Mouse (Mus musculus) heart, embryonic 13.5 days (tissue): ENCODE measurements around the gene Ggcx. TPM values are rescaled to one million over a fixed set of nuclear protein-coding genes. Genes with fewer than 3 reads are reported as not detected.

Experiments
- ATAC-seq: fragments of 200-750 bp; cut with Nextera tagmentation; 2 replicates; pipeline ENCODE4 v1.8.0; 2017; ENCODE audit warnings: moderate TSS enrichment; ENCODE audit not compliant: insufficient number of reproducible peaks, low FRiP score, low TSS enrichment; ENCODE audit errors: extremely low read depth
- H3K27ac ChIP-seq: fragments of 300-500 bp; sonication (generic); replicated peaks from 2 replicates; pipeline ENCODE4 v1.5.1; 2015; ENCODE audit warnings: moderate library complexity, mild to moderate bottlenecking, inconsistent platforms
- H3K27me3 ChIP-seq: fragments of 300-500 bp; sonication (generic); replicated peaks from 2 replicates; pipeline ENCODE4 v1.6.1; 2015; ENCODE audit warnings: mild to moderate bottlenecking, inconsistent platforms
- H3K36me3 ChIP-seq: fragments of 300-500 bp; sonication (generic); 2 replicates; pipeline ENCODE4 v1.6.1; 2015; ENCODE audit warnings: mild to moderate bottlenecking, inconsistent platforms
- H3K4me1 ChIP-seq: fragments of 300-500 bp; sonication (generic); 2 replicates; pipeline ENCODE4 v1.6.1; 2015; ENCODE audit warnings: inconsistent platforms
- H3K4me2 ChIP-seq: fragments of 300-500 bp; sonication (generic); 2 replicates; pipeline ENCODE4 v1.6.1; 2015; ENCODE audit warnings: inconsistent platforms, mild to moderate bottlenecking, moderate library complexity
- H3K4me3 ChIP-seq: fragments of 300-500 bp; sonication (generic); 2 replicates; pipeline ENCODE4 v1.5.1; 2015; ENCODE audit warnings: moderate library complexity, mild to moderate bottlenecking, inconsistent platforms
- H3K9ac ChIP-seq: fragments of 300-500 bp; sonication (generic); 2 replicates; pipeline ENCODE4 v1.6.1; 2015; ENCODE audit warnings: inconsistent platforms, mild to moderate bottlenecking, moderate library complexity
- H3K9me3 ChIP-seq: fragments of 300-500 bp; sonication (generic); 2 replicates; pipeline ENCODE4 v1.6.1; 2016; ENCODE audit warnings: inconsistent platforms
- WGBS: fragments of 180-500 bp; shearing (Covaris S2); methylation state at CpG from one replicate; pipeline ENCODE4 v1.1.7; 2015; ENCODE audit warnings: mixed read lengths; 5-methylcytosine and 5-hydroxymethylcytosine counted together
- polyA plus RNA-seq: library from polyadenylated mRNA; unstranded; fragments of >200 nt; fragmentation: Nextera tagmentation; extraction: Ambion mirVana; gene quantifications from 2 replicates; pipeline ENCODE4 v1.2.1, GENCODE M21; 2015

Ggcx gene
- polyA plus RNA-seq, 1 experiment from 2014 or later: 28.3 TPM

DNA sequence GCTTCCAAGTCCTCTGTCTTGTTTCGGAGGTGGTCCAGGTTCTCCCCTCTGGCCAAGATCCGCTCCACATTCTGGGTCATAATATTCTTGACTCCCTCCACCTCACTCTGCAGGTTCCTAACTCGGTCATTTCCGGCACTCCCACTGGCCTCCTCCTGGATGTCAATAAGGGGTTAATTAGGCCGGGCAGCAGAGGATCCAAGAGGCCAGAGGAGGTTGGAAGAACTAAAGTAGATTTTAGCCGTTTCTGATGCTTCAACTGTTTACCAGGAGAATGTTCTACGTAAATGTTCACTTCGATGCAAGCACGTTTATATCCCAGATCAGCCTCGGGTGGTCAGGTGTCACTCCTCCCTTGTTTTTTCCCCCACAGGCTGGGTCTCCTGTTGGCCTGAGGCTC is 25.8 kb upstream of the Ggcx start:
- Histone ChIP-seq H3K27ac (peak overlapping the region; percentile 98; the same call in 1 of the 2 replicates), H3K27me3 (no peaks in the 10 kb centered on the region), H3K4me1 (peaks cover 36% of the 10 kb centered on the region), H3K4me3 (peak overlapping the region; percentile 72), H3K36me3 (peaks cover 42% of the 10 kb centered on the region), H3K9ac (peak overlapping the region; percentile 93; the same call in 1 of the 2 replicates), H3K9me3 (no peaks in the 10 kb centered on the region), H3K4me2 (peak overlapping the region; percentile 82)
- no peak for ATAC-seq
- WGBS: 70% methylated on average over 10 of the region's 10 CpGs

DNA sequence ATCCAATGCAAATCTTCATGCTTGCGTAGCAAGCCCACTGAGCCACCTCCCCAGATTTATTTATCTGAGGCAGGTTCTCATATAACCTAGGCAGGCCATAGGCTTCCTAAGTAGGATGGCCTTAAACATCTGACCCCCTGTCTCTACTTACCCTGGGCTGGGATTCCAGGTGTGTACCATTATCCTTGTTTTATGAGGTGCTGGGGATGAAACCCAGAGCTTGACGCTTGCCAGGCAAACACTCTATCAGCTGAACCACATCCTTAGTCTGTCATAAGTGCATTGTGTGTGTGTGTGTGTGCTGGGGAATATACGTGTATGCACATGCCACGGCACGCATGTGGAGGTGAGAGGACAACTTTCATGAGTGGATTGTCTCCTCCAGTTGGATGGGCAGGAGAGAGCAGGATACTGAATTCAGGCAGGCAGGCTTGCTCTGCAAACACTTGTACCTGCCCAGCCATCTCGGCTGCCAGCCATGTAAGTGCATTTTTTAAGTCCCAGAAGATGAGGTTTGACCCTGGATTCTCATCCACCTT is 25.2 kb upstream of the Ggcx start:
- ATAC-seq: no peak
- Histone ChIP-seq H3K4me3 (peak overlapping the region; percentile 72), H3K4me2 (peak overlapping the region; percentile 82), H3K9ac (peak overlapping the region; percentile 93), H3K27ac (peak overlapping the region; percentile 98), H3K27me3 (no peaks in the 10 kb centered on the region), H3K9me3 (no peaks in the 10 kb centered on the region), H3K4me1 (peaks cover 38% of the 10 kb centered on the region), H3K36me3 (peaks cover 42% of the 10 kb centered on the region)
- WGBS: 71% methylated on average over 6 of the region's 6 CpGs

GRCm38 (mm10) chr6:72389471-72389940 is 24.6 kb upstream of the Ggcx start:
- Histone ChIP-seq H3K36me3 (peaks cover 36% of the 10 kb centered on the region), H3K27me3 (no peaks in the 10 kb centered on the region), H3K27ac (peak overlapping the region; percentile 98), H3K4me1 (peaks cover 41% of the 10 kb centered on the region), H3K9me3 (no peaks in the 10 kb centered on the region), H3K4me3 (peak overlapping the region; percentile 72), H3K9ac (peak overlapping the region; percentile 93), H3K4me2 (peak overlapping the region; percentile 82)
- peak; percentile 21; the same call in 1 of the 2 replicates for ATAC-seq
- WGBS: 9% methylated on average over 13 of the region's 13 CpGs

DNA sequence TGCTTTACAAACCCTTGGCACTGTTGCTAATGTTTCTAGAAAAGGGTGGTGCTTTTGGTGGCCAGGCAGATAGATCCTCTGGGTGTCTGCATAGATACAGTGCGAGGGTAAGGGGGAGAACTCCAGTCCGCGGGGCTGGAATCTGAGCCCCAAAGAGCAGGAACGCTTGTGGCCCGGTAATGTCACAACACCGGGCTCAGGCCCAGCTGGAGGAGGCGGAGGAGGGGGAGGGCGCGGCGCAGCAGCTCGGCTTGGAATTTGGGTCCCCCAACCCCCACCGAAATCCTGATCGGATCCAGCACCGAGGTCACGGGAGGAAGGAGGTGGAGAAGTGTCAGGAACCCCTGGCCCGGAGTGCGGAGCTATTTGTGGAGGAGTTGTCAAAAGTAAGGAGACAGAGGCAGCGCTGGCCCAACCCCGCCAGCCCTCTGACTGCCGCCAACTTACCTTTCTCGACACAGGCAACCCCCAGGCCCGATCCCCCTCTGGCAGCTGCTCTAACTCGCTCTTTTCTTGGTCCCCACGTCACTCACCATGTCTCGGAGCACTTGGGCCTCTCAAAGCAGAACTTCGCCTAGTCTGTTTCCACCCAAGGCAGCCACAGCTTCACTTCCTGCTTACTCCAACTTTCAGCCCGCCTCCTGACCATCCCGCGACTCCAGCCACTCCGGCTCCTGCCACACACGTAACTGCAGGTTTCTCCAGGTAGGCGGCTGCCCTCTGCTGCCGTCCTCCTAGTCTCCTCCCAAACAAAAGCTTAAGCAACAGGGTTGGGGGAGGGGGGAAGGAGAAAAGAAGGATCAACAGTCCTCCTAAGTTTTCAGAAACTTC is 24.0 kb upstream of the Ggcx start, which contains the start of gene Vamp8:
TSS of gene Vamp8 (minus strand) at position 763 of the 831 bp plus-strand sequence.
- H3K4me2 ChIP-seq: peak within 1 kb of the TSS; percentile 82
- H3K9ac ChIP-seq: peak within 1 kb of the TSS; percentile 93
- H3K4me3 ChIP-seq: peak within 1 kb of the TSS; percentile 72
- peaks cover 41% of the 10 kb centered on the region for H3K4me1 ChIP-seq
- peak; percentile 67 for ATAC-seq
- 0% methylated on average over 33 of the region's 33 CpGs for WGBS
- peak within 1 kb of the TSS; percentile 98 for H3K27ac ChIP-seq
- no peaks in the 10 kb centered on the region for H3K27me3 ChIP-seq
- H3K36me3 ChIP-seq: peaks cover 29% of the 10 kb centered on the region
- no peaks in the 10 kb centered on the region for H3K9me3 ChIP-seq

GRCm38 (mm10) chr6:72390795-72391521 is 23.1 kb upstream of the Ggcx start:
- Histone ChIP-seq H3K9me3 (no peaks in the 10 kb centered on the region), H3K4me2 (peak overlapping the region; percentile 82), H3K4me3 (peak overlapping the region; percentile 72), H3K36me3 (peaks cover 21% of the 10 kb centered on the region), H3K27me3 (no peaks in the 10 kb centered on the region), H3K4me1 (peaks cover 41% of the 10 kb centered on the region), H3K9ac (peak overlapping the region; percentile 93), H3K27ac (peak overlapping the region; percentile 98)
- 14% methylated on average over 12 of the region's 12 CpGs for WGBS
- ATAC-seq: peak; percentile 59

DNA sequence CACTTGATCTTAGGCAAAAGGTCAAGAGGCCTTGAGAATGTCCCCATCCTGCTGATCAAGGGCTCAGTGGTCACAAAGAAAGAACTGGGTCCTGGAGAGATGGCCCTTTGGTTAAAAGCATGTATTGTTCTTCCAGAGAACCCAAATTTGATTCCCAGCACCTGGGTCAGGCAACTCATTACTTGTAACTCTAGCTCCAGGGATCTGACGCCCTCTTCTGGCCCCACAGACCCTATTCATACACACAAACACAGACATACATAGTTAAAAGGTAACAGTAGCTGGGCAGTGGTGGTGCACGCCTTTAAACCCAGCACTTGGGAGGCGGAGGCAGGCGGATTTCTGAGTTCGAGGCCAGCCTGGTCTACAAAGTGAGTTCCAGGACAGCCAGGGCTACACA is 21.8 kb upstream of the Ggcx start:
- Histone ChIP-seq H3K4me2 (no peak overlapping the region), H3K9ac (no peak overlapping the region), H3K27ac (peak overlapping the region; percentile 58), H3K9me3 (no peaks in the 10 kb centered on the region), H3K27me3 (no peaks in the 10 kb centered on the region), H3K4me3 (no peak overlapping the region), H3K4me1 (peaks cover 41% of the 10 kb centered on the region), H3K36me3 (peaks cover 13% of the 10 kb centered on the region)
- WGBS: 96% methylated on average over 5 of the region's 5 CpGs
- no peak for ATAC-seq

GRCm38 (mm10) chr6:72396837-72397251 is 17.3 kb upstream of the Ggcx start:
- H3K36me3 ChIP-seq: no peaks in the 10 kb centered on the region
- peaks cover 7% of the 10 kb centered on the region for H3K4me1 ChIP-seq
- H3K27me3 ChIP-seq: no peaks in the 10 kb centered on the region
- WGBS: 70% methylated on average over 10 of the region's 10 CpGs
- H3K27ac ChIP-seq: no peak overlapping the region
- H3K9me3 ChIP-seq: no peaks in the 10 kb centered on the region
- no peak overlapping the region for H3K4me2 ChIP-seq
- ATAC-seq: no peak
- no peak overlapping the region for H3K9ac ChIP-seq
- no peak overlapping the region for H3K4me3 ChIP-seq

- Histone ChIP-seq H3K27ac (no peak overlapping the region), H3K9ac (no peak overlapping the region), H3K4me2 (no peak overlapping the region), H3K9me3 (no peaks in the 10 kb centered on the region), H3K4me3 (no peak overlapping the region), H3K4me1 (no peaks in the 10 kb centered on the region), H3K36me3 (no peaks in the 10 kb centered on the region), H3K27me3 (no peaks in the 10 kb centered on the region)
- 31% methylated on average over 2 of the region's 2 CpGs for WGBS
- no peak for ATAC-seq
Observed at GRCm38 (mm10) chr6:72399967-72400366, 14.1 kb upstream of the Ggcx start.

GRCm38 (mm10) chr6:72401875-72402274 is 12.2 kb upstream of the Ggcx start:
- Histone ChIP-seq H3K9me3 (no peaks in the 10 kb centered on the region), H3K27me3 (no peaks in the 10 kb centered on the region), H3K4me3 (no peak overlapping the region), H3K9ac (no peak overlapping the region), H3K4me1 (no peaks in the 10 kb centered on the region), H3K4me2 (no peak overlapping the region), H3K27ac (no peak overlapping the region), H3K36me3 (no peaks in the 10 kb centered on the region)
- ATAC-seq: no peak
- 31% methylated on average over 7 of the region's 7 CpGs for WGBS

GRCm38 (mm10) chr6:72405356-72405755 is 8.8 kb upstream of the Ggcx start:
- Histone ChIP-seq H3K9me3 (no peaks in the 10 kb centered on the region), H3K27ac (no peak overlapping the region), H3K9ac (no peak overlapping the region), H3K4me3 (no peak overlapping the region), H3K4me1 (no peaks in the 10 kb centered on the region), H3K4me2 (no peak overlapping the region), H3K27me3 (no peaks in the 10 kb centered on the region), H3K36me3 (no peaks in the 10 kb centered on the region)
- no peak for ATAC-seq
- 77% methylated on average over 7 of the region's 7 CpGs for WGBS

DNA sequence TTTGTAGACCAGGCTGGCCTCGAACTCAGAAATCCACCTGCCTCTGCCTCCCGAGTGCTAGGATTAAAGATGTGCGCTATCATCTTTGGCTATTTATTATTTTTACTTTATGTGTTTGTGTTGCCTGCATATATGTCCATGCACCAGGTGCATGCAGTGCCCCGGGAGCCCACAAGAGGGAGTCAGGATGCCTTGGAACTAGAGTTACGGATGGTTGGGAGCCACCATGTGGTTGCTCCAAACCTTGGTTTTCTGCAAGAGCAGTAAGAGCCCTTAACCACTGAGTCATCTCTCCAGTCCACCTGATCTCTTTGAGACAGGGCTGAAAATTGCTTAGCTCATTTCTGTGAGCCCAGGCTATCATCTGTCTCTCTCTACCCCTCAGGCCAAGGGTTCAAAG is 7.0 kb upstream of the Ggcx start:
- H3K4me2 ChIP-seq: no peak overlapping the region
- 2% methylated on average over 5 of the region's 5 CpGs for WGBS
- no peaks in the 10 kb centered on the region for H3K36me3 ChIP-seq
- H3K4me3 ChIP-seq: no peak overlapping the region
- H3K27ac ChIP-seq: no peak overlapping the region
- no peaks in the 10 kb centered on the region for H3K9me3 ChIP-seq
- no peak overlapping the region for H3K9ac ChIP-seq
- no peak for ATAC-seq
- no peaks in the 10 kb centered on the region for H3K4me1 ChIP-seq
- H3K27me3 ChIP-seq: no peaks in the 10 kb centered on the region
